19 mouse cellular contexts compared by ENCODE assay signal in the genomic region with DNA sequence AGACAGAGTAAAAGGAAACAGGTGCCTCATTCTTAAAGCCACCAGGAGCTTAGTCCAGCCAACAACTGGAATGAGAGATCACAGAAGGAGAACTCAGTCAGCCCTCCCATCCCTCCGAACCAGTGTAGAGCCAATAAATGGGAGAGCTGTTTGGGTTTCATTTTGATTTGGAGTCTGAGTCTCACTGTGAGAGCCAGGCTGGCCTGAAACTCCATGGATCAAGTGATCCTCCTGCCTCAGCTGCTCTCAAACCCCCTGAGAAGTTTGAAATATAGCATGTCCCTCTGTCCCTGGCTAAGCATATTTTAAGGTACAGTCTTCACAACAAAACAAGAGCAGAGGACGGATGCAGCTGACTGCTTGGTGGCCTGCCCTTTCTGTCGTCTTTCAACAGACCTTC.
DNase-seq lines count a peak whose midpoint lies in the region; ATAC-seq lines count a peak whose summit lies in the region.
"Had no signal": no experiment of that assay in that cellular context is flagged by ENCODE, and none has a peak within 500 bp of the region (broad histone marks: within the 10 kb centered on the region; RNA-seq: fewer than 3 reads in every experiment).

No protein-coding gene starts in this region.

- no peaks in the 10 kb centered on the region for H3K36me3 ChIP-seq in heart, embryonic 10.5 days
- no peaks in the 10 kb centered on the region for H3K36me3 ChIP-seq in midbrain, embryonic 11.5 days (ENCODE audit: control insufficient read depth, insufficient read depth, low read length)
- H3K36me3 ChIP-seq in midbrain, embryonic 10.5 days: no peaks in the 10 kb centered on the region
- H3K36me3 ChIP-seq: G1E had no signal

- no peak overlapping the region for H3K27ac ChIP-seq in heart, embryonic 10.5 days
- no peak overlapping the region for H3K27ac ChIP-seq in midbrain, embryonic 11.5 days (ENCODE audit: low read depth, low read length)
- no peak overlapping the region for H3K27ac ChIP-seq in midbrain, embryonic 10.5 days (replicated peaks)

- H3K27me3 ChIP-seq in heart, embryonic 10.5 days (ENCODE audit: insufficient read depth, poor library complexity, severe bottlenecking): no peaks in the 10 kb centered on the region
- no peaks in the 10 kb centered on the region for H3K27me3 ChIP-seq in midbrain, embryonic 11.5 days (ENCODE audit: control insufficient read depth, insufficient read depth, low read length)
- H3K27me3 ChIP-seq in midbrain, embryonic 10.5 days (ENCODE audit: low read depth, poor library complexity, severe bottlenecking): no peaks in the 10 kb centered on the region
- H3K27me3 ChIP-seq: CH12.LX, Patski had no signal

- H3K4me1 ChIP-seq in heart, embryonic 10.5 days: no peaks in the 10 kb centered on the region
- H3K4me1 ChIP-seq in midbrain, embryonic 11.5 days (ENCODE audit: control insufficient read depth, insufficient read depth, low read length): no peaks in the 10 kb centered on the region
- no peaks in the 10 kb centered on the region for H3K4me1 ChIP-seq in midbrain, embryonic 10.5 days

- peak; percentile 52 for DNase-seq in heart, embryonic 10.5 days (ENCODE audit: low spot score)
- DNase-seq in heart, postnatal 36 days: no peak
- DNase-seq in midbrain, embryonic 11.5 days (ENCODE audit: low spot score, missing footprints): peak; percentile 62
- no peak for DNase-seq in midbrain, embryonic 10.5 days (ENCODE audit: low spot score)
- DNase-seq: adrenal gland, adult 2 months; adrenal gland, adult 8-10 months; adrenal gland, postnatal 10 days; adrenal gland, postnatal 14 days; adrenal gland, postnatal 25 days; adrenal gland, postnatal 36 days; B cell, adult 2 months; cerebellum, adult 11 months; cerebellum, adult 11-12 months; cerebellum, adult 18-20 months had no signal

- ATAC-seq in midbrain, embryonic 11.5 days (ENCODE audit: low FRiP score): no peak
- ATAC-seq: activated CD4-positive, CD25-positive, alpha-beta regulatory T cell, adult 4 months; CD4-positive, CD25-positive, alpha-beta regulatory T cell, adult 4 months; Patski had no signal

- no peak overlapping the region for H3K4me3 ChIP-seq in heart, embryonic 10.5 days
- no peak overlapping the region for H3K4me3 ChIP-seq in midbrain, embryonic 11.5 days (ENCODE audit: low read depth, low read length)
- no peak overlapping the region for H3K4me3 ChIP-seq in midbrain, embryonic 10.5 days

- H3K4me2 ChIP-seq in midbrain, embryonic 11.5 days: no peak overlapping the region

- WGBS in heart, embryonic 10.5 days: 71% methylated on average over 3 of the region's 3 CpGs
- WGBS in midbrain, embryonic 11.5 days: 57% methylated on average over 3 of the region's 3 CpGs
- 67% methylated on average over 3 of the region's 3 CpGs for WGBS in midbrain, embryonic 10.5 days

- intact Hi-C loops in heart, postnatal 36 days (cut with DNase I): no loop called here

- H3K9ac ChIP-seq in midbrain, embryonic 11.5 days (ENCODE audit: low read length): no peak overlapping the region

- no peaks in the 10 kb centered on the region for H3K9me3 ChIP-seq in heart, embryonic 10.5 days
- no peaks in the 10 kb centered on the region for H3K9me3 ChIP-seq in midbrain, embryonic 11.5 days (ENCODE audit: control insufficient read depth, low read length)
- H3K9me3 ChIP-seq in midbrain, embryonic 10.5 days (replicated peaks): no peaks in the 10 kb centered on the region

Comparison
In these comparisons a context has a peak if more than half of its experiments do, and no peak if none do; other contexts are left out.
1. DNase-seq: peak in heart, embryonic 10.5 days (single experiment) and midbrain, embryonic 11.5 days (single experiment); none in heart, postnatal 36 days (0 of 2) and midbrain, embryonic 10.5 days (single experiment).